Mouse (Mus musculus): ENCODE results near the gene Dennd2d. TPM values are rescaled to one million over a fixed set of nuclear protein-coding genes. Genes with fewer than 3 reads are reported as not detected.

The Dennd2d gene
- total RNA-seq (2021): under 1 TPM; 0.70 to 0.89 TPM

DNA sequence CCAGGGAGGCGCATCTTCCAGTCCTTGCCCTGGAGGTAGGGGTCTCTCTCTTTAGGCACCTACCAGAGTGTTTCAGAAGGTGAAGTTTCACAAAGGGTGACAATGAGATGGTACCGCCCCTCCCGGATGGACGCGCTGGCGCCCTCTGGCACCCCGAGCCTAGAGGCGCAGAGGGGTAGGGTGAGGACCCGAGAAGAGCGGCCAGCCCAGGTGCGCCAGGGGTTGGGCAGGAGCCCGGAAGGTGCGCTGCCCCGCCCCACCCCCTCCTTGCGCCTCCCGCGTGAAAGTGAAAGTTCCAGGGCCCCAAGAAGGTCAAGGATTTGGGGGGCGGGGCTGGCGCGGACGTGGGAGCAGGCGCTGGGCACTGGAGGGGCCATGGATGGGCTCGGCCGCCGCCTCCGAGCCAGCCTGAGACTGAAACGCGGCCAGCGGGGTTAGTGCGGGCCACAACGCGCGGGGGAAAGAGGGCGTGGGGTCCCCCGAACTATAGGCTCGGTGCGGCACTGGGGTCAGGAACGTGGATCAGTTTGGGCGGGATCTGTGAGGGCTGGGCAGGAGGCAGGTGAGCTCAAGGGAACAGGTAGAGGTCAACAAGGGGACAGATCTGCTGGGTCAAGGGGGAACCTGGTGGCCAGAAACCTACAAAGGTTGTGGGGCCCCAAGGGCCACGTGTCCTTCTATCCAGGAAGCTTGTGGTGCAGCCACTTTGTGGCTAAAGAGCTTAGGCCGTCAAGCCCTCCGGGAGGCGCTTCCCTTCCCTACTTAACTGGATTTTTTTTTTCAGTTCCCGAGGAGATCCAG, at the start of gene Dennd2d:
Gene Dennd2d, plus strand, starts transcription at position 125 of the 801 bp plus-strand sequence.
- DNase-seq (ENCODE audit: low spot score): no peak
- intact Hi-C loops (cut with DNase I): no loop called here

DNA sequence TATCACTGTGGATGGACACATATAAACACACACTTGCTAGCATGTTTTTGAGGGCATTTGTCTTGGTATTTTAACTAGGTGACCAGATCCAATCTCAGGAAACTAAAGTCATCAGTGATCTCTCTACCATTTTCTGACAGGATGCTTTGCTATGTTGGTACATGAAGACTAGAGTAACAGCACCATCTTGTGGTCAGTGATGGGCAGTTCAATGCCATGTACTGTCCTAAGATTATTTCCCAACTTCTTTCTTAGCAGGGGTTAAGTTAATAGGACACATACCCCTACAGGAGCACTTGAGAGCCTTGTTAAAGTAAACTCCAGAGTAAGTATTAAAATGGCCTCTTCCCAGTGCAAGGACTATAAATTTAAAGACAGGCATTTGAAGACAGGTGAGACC, 33.6 kb upstream of the Dennd2d start:
- intact Hi-C loops (cut with DNase I): loop anchor here (2.0 to 5.0 kb wide), 2 partner anchors 456 to 776 kb away; no protein-coding TSS in a partner anchor
- no peak for DNase-seq (ENCODE audit: low spot score)

DNA sequence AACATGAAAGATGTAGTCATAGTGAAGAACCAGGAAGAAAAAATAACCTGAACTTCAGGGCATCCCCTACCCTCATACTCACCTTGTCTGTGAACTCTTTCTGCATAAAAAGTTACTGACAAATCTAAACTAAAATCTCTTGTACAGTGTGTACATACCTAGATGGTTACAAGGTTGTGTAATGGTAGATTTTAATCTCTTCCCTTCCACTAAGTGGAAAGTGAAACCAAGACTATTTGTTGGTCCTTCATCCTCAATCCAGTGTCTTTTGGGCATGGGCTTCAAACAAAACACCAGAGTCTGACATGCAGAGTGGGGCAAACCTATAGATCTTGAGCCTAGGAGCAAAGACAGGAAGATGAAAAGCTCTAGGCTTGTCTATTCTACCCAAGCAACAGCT, 33.2 kb upstream of the Dennd2d start:
- intact Hi-C loops (cut with DNase I): loop anchor here (2.0 to 5.0 kb wide), 2 partner anchors 456 to 777 kb away; no protein-coding TSS in a partner anchor
- DNase-seq (ENCODE audit: low spot score): no peak

DNA sequence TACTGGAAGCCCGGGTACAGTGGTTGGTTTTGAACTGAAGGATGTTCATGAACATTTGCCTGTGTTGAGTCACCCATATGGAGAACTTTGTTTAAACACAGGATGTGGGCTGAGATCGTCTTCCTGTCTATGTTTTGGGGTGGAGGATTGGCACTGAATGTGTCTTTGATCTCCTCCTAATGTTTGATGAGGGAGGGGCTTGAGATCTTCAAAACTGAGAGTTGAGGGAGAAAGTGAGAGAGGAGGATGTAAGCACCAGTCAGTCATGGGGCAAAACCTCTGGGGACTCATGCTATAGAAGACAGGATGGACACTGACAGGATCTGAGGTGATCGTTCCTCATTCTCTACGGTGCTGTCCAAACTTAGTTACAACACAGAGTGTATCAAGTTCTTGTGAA, 32.6 kb upstream of the Dennd2d start:
- no peak for DNase-seq (ENCODE audit: low spot score)
- intact Hi-C loops (cut with DNase I): loop anchor here (2.0 to 5.0 kb wide), 2 partner anchors 457 to 777 kb away; no protein-coding TSS in a partner anchor

DNA sequence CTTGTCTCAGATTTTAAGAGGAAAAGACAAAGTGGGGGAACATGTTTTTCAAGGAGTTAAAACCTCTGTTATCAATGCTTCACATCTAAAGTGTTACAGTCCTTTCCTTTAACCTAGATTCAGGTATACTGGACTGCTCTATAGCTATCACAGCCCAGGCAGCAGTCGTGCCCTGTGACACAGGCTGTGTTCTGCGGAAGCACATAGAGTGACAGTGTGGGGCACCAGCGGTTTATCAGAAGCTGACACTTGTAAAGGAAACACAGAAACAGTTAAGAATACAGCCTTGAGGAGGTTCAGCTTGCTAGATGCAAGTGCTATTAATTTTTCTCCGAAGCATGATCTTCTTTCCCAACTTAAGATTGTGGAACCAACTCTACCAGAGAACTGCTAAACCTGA, 29.6 kb upstream of the Dennd2d start:
- intact Hi-C loops (cut with DNase I): no loop called here
- DNase-seq (ENCODE audit: low spot score): no peak

DNA sequence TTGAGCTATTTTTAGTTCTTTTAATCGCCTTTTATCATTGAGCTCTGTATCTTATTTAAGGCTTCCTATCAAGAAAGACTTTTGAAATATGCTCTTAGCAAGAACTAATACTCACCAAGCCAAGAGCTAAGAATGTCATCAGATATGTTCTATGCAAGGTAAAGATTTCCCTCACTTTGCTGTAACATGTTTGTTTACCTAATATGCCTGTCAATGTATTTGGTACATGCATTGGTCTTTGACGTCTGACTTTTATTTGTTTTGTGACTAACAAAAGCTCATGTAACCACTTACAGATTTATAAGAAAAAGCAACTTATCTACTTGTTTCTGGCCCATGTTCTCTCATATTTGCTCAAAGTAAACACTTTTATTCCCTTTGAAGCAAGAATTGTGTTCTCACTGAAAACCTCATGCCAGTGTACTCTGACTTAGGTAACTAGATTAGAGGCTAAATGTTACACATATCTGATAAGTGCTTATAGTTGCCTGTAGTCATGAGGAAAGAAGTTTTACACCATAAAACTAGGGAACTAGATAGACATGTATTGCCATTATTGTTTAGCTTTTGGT, 24.8 kb upstream of the Dennd2d start:
- DNase-seq (ENCODE audit: low spot score): no peak
- intact Hi-C loops (cut with DNase I): no loop called here

DNA sequence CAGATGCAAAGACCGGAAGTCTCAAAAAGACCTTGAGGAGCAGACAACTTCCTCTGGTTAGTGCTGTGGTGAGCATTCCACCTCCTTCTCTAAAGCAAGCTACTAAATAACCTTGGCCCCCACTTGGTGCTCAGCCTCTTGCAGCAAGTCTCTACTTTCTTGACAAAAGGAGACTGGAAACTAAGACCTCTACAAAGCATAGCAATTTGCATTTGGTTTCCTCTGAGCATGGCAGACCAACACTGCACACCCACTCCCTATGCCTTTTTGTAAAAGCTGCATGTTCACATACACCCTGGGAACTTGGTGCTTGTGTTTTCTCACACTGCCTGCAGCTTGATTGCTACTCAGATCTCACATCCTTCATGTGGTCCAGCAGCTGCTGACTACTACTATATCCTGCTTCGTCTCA, 20.1 kb upstream of the Dennd2d start:
- intact Hi-C loops (cut with DNase I): no loop called here
- DNase-seq (ENCODE audit: low spot score): no peak

DNA sequence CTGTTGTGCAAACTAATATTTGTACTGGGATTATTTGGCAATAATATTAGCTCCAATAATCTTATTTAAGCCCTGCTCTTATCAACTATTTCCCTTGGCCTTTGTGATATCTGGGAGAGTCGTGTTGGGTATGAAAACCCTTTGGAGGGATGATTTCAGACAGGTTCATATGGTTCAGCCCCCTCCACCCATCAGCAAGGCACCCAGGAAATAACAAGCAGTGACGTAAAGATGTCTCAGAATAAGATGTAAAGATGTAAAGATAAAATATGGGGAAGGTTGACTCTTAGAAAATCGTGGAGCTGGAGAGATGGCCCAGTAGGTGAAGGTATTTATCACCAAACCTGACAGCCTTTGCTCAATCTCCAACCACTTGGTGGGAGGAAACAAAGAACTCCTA, 19.7 kb upstream of the Dennd2d start:
- intact Hi-C loops (cut with DNase I): no loop called here
- no peak for DNase-seq (ENCODE audit: low spot score)

DNA sequence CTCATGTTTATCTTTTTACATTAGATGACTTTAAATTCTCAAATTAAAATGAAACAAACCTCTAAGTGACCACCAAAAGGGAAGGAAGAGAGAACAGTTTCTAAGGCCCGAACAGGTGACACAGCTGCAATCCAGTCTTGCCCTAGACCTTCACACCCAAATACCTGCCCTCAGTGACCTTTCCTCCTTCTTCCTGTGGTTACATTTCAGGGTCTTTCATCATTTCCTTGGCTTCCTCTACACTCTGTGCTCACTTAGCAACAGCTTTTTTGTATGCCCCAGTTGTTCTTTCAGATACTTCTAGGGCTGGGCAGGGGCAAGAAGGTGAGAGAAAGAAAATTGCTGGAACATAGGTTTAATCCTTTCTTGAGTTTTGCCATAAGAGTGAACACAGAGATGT, 17.5 kb upstream of the Dennd2d start:
- intact Hi-C loops (cut with DNase I): no loop called here
- DNase-seq (ENCODE audit: low spot score): no peak

DNA sequence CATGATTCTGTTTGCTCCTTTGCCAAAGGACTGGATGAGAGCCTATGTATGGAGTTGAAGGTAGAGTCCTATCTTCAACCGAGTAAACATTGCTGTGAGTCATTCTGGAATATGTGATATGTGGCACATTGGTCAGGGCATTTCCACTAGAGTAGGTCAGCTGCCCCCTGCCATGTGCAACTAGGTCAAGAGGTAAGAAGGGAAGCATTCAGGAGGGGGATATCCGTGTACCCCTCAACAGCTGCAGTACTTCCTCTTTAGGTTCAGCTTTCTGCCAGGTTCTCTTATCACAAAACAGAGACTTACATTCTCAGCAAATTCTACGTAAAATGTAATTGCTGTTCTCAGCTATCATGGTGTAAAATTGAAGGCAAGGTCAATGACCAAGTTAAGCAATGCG, 8.0 kb upstream of the Dennd2d start:
- DNase-seq (ENCODE audit: low spot score): no peak
- intact Hi-C loops (cut with DNase I): no loop called here

DNA sequence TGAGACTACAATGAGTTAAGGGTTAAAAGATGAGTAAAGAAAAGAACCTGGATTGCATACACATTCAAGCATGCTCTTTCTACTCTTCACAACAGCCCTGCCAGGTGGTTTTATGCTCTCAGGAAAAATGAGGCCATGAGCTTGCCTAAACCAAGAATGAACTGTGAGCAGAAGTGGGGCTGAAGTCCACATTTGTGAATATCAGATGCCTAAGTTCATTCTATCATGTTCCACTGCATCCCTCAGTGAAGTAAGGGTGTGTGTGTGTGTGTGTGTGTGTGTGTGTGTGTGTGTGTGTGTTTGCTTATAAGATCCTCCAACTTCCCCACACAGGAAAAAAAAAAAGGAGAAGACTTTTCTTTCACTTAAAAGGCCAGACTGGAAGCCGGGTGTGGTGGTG, 5.3 kb upstream of the Dennd2d start:
- intact Hi-C loops (cut with DNase I): no loop called here
- DNase-seq (ENCODE audit: low spot score): no peak

DNA sequence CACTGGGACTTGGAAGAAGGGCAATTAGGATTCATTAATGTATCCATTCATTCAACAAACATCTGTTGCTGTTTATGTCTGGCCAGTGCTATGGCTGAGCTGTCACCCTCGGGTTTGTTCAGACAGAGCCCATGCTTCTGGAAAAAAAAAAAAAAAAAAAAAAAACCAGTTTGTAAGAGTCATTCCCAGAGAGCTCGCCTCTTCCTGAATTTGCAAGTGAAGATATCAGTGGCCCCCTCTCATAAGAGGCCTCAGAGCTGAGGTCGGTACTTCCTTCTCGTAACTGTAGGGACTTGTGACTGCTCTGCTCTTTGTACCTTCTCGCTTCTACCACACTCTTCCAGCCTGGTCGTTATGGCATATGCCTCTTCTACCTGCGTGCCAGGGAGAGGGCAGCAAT, 1.1 kb downstream of the Dennd2d start:
- intact Hi-C loops (cut with DNase I): no loop called here
- no peak for DNase-seq (ENCODE audit: low spot score)

DNA sequence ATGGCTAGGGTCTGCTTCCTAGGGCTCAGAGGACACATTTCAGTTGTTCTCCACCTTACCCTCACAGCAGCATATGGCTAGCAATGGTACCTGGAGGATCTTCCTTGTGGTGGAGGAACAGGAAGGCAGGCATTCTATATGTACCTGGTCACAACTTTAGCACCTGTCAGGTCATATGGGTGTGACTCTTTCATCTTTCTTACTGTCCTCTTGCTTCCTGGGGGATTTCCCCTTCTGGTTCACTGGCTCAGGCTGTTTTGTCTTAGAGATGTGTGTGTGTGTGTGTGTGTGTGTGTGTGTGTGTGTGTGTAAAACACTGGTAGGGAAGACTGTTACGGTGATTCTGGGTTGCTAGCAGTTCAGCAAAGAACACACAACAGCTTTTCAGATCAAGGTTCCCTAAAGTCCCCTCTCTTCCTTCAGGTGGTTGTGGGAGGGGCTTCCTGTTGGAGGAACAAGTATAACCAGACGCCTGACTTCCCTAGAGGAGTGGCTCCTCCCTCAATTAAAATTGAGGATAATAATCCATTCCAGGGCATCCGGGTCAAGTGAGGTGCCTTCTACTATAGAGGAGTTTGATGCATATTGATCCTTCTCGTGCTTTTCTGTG, 1.7 kb downstream of the Dennd2d start:
- no peak for DNase-seq (ENCODE audit: low spot score)
- intact Hi-C loops (cut with DNase I): no loop called here

DNA sequence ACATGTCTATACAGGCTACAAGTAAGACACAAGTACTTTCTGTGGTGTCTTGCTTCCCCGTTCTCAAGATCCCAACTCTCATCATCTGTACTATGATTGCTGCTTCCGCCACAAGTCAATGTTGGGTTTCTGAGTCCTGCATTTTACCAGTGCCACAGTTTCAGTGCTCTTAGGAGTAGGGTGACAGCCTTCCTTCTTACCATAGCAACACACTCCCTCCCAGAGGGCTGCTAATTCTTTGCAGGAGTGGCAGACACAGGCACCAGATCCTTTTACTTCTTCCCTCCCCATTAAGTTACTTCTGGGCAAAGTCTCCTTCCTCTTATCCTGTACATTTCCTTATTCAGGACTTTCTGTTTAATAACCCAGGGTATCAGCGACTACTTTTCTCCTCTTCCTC, 2.7 kb downstream of the Dennd2d start:
- intact Hi-C loops (cut with DNase I): no loop called here
- no peak for DNase-seq (ENCODE audit: low spot score)

DNA sequence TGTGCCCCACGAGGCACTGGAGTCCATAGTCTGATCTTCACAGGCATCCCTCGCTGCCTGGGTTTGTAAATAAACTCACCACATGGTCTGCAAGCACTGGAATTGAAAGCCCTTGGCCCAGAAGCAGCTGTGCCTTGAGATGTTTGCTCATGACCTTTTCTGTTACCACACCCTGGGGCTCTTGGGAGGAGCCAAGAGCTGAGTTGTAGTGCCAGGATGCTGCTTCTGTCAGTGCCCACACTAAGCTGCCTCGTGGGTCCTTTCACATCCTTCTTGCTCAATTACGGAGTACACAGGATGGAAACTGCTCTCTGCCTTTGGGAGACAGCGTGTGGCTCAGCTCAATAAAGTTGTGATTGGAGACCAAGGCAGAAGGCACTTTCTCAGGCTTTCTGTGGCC, 3.6 kb downstream of the Dennd2d start:
- no peak for DNase-seq (ENCODE audit: low spot score)
- intact Hi-C loops (cut with DNase I): no loop called here

DNA sequence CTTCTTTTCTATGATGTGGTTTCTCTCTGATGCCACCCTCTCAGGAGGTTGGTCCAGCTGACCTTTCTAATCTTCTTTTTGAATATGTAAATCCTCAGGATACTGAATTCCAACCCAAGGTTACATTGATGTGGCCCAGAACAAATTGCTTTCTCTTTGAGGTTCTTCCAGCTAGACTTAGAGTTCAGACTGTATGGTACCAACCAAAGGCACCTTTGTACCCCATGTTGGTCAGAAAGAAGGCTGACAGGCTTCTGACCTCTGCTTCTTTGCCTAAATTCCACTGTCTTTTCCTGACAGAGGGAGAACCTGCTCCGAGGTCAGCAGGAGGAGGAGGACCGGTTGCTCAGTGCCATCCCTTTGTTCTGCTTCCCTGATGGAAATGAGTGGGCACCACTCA, 5.3 kb downstream of the Dennd2d start:
- no peak for DNase-seq (ENCODE audit: low spot score)
- intact Hi-C loops (cut with DNase I): no loop called here

DNA sequence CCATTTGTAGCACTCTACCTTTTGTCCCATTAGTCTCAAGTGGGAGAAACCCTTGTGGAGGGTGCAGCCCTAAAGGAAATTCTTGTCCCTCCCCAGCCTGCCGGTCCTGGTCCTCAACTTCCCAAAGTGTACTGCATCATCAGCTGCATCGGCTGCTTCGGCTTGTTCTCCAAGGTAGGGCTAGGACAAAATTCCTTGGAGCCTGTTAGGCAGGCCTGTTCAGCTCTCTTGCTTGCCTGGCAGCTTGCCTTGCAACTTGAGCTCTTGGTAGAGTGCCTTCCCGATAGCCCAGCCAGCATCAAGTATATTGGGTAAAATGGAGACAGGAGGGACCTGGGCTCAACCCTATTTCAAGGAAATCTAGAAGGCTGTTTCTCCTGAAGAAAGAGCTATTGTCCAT, 8.0 kb downstream of the Dennd2d start:
- no peak for DNase-seq (ENCODE audit: low spot score)

DNA sequence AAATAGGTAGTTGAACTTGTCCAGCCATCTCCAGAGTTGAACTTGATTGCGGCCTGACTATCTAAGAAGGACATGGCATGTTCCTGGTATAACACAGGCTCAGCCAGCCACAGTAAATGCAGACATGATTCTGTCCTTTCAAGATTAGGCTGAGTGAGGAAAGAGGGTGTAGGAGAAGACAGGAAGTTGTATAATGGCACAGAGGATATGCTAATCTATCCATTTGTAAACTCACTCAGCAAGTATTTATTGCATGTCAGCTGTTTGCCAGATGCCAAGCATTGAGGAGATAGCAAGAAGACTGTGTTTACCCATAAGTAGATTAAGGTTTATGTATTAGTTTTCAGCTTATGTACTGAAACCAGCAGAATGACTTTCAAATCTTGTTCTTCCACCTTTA, 10.5 kb downstream of the Dennd2d start:
- no peak for DNase-seq (ENCODE audit: low spot score)
- intact Hi-C loops (cut with DNase I): no loop called here

More for the DNA sequence above, 8.0 kb downstream of the Dennd2d start:
- intact Hi-C loops (cut with DNase I): no loop called here

DNA sequence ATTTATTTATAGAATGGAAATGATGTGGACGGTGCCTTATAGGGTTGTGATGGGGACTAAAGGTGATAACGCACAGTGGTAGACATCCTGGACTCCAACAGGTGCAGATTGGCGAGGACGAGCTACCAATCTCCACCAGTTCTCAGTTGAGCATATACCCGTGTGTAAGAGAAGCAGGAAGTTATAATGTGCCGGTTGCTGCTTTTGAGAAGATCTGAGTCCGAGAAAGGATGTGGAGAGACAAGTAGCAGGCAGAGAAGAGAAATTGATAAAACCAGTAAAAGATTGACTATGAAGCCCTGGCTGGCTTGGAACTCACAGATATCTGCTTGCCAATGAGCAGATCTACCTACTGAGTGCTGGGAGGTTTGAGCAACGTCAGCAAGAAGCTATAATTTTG, 11.0 kb downstream of the Dennd2d start:
- intact Hi-C loops (cut with DNase I): no loop called here
- DNase-seq (ENCODE audit: low spot score): no peak

DNA sequence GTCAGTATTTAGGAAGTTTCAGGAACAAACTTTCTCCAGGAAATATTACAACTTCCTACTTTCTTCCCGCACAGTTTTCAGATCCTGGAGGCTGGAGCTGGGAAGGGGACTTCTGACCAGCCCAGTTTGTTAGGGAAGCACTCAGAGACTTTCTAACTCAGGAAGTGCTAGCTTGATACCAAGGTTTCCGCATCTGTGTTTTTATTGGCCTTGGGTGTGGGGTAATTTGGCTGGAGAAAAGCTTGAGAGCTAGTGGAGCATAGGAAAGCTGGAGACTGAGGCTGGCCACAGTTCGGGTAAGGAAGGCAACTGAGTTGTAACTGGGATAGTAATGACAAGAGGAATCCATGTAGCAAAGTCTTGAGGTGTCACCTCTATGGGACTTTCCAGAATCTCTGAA, 11.7 kb downstream of the Dennd2d start:
- no peak for DNase-seq (ENCODE audit: low spot score)
- intact Hi-C loops (cut with DNase I): no loop called here

DNA sequence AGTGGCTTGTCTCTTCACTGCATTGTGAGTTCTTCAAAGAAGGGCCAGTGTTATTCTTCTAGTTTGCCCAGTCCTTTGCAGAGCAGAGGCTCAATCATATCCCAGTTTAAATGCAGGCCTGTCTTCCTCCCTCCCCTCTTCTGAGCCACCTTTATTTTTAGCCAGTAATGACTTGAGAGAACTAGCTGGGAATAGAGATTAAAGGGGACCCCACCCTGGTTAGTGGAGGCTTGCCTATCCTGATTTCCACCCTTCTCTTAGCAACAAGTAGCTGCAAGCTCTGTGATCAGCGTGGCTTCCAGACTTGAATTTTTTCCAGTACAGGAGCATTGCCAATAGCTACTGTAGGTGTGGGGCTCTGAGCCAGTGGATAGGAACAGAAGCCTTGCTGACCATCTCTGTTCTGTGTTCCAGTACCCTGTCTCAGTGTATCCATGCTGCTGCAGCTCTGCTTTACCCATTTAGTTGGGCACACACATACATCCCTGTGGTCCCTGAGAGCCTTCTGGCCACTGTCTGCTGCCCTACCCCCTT, 12.3 kb downstream of the Dennd2d start:
- intact Hi-C loops (cut with DNase I): no loop called here
- no peak for DNase-seq (ENCODE audit: low spot score)
